Mouse (Mus musculus): ENCODE data around the gene Fam129b.
A peak's percentile ranks its signal among the peaks of the same experiment; 100 is the strongest.

Fam129b gene

GRCm38 (mm10) chr2:32859622-32860012 is 16.3 kb upstream of the Fam129b start:
- DNase-seq (ENCODE audit: low spot score in 2 of 2), result no peak

GRCm38 (mm10) chr2:32860799-32861198 is 15.1 kb upstream of the Fam129b start:
- DNase-seq (ENCODE audit: low spot score in 2 of 2), result no peak

GRCm38 (mm10) chr2:32863317-32863716 is 12.6 kb upstream of the Fam129b start:
- no peak for DNase-seq (ENCODE audit: low spot score in 2 of 2)

- no peak for DNase-seq (ENCODE audit: low spot score in 2 of 2)
Measured at GRCm38 (mm10) chr2:32864755-32865154, 11.2 kb upstream of the Fam129b start.

GRCm38 (mm10) chr2:32867354-32867753 is 8.6 kb upstream of the Fam129b start:
- no peak for DNase-seq (ENCODE audit: low spot score in 2 of 2)

- no peak for DNase-seq (ENCODE audit: low spot score in 2 of 2)
Measured at GRCm38 (mm10) chr2:32869721-32870274, 6.1 kb upstream of the Fam129b start.

- no peak for DNase-seq (ENCODE audit: low spot score in 2 of 2)
Measured at GRCm38 (mm10) chr2:32870275-32871100, 5.4 kb upstream of the Fam129b start.

GRCm38 (mm10) chr2:32874070-32874469 is 1.8 kb upstream of the Fam129b start:
- DNase-seq (ENCODE audit: low spot score in 2 of 2), result no peak

DNA sequence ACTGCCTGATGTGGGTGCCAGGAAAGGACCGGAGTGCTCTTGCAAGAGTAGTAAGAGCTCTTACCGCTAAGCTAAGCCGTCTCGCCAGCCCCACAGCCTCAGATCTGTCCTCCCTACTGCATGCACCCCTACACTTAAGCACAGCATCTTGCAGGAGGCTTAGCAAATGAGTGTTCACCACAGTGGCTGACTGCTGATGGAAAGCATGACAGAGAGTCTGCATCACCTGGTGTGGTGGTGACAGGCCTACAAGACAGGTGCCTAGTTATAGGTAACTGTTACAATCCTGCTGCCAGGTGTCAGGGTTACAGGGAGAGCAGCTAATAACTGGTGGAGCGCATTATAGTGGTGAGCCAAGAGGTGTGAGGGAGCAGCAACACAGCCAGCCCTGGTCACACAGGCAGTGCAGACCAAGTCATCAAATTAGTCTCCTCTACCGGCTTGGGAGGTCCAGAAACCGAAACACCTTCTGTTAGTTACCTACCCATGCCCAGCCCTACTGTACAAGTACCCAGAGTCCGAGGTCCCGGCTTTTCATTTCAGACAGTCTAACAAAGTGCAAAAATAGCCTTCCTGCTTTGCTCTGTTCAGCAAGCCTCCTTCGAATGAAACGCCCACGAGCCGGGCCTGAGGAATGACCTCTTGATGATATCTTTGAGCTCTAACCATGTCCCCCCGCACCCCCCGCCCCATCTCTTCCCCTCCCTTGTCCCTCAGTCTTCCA is 801 bp upstream of the Fam129b start:
- no peak for DNase-seq (ENCODE audit: low spot score in 2 of 2)

DNA sequence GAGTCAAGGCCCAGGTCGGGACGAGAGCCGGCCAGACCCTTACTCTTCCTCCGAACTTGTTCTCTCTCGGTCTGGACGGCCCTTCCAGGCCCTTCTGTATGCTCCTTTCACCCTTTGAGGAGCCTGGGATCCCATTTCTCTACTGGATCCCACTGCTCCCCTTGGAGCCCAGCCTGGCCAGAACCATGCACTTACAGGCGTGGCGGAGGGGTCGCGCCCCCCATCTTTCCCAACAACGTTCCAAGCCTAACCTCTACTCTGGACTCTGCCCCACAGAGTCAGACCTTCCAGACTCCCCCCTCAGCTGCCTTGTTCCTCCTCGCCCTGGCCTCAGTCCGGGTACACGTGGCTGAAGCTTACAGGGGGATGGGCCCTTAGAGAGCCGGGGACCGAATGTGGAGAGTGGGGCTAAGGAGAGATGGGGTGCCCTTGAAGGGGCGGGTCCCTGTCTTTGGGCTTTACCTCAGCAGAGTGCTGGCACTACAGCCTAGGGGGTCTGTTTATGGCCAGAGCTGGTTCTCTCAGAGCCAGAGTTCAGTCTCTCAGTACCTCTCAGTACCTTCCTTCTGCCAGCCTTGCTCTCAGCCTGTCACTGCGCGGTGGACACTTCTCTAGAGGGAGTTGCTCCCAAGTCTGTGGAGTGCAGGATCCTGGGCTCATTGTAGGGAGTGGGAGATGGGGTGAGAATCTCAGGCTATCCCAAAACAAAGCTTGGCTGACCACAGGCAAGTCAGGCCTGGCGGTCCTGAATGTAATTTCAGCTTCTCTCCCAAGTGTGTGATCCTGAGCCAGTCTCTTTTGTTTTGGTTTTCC is 782 bp downstream of the Fam129b start:
- DNase-seq (ENCODE audit: low spot score in 2 of 2), result no peak

- no peak for DNase-seq (ENCODE audit: low spot score in 2 of 2)
Measured at GRCm38 (mm10) chr2:32877303-32877702, 1.4 kb downstream of the Fam129b start.

- DNase-seq (ENCODE audit: low spot score in 2 of 2), result no peak
Measured at GRCm38 (mm10) chr2:32877761-32878393, 2.0 kb downstream of the Fam129b start.

DNA sequence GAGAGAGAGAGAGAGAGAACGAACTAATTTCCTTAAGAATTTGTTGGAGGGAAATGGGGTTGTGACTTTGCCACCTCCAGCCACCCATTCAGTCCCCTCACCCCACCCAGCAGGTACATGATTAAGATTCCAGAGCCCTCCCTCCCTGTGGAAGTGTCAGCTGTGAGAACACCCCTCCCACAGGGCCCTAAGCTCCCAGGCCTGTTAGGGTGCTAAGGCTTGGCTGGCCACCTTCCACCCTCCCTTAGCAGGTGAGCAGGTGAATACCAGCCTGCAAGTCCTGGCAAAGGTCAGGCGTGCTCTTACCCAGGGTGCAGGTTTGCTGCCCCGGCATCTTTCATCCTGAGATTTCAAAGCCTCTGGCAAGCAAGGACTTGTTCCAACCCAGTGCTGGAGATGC is 2.5 kb downstream of the Fam129b start:
- no peak for DNase-seq (ENCODE audit: low spot score in 2 of 2)

- DNase-seq (ENCODE audit: low spot score in 2 of 2), result no peak
Measured at GRCm38 (mm10) chr2:32879593-32879992, 3.7 kb downstream of the Fam129b start.

DNA sequence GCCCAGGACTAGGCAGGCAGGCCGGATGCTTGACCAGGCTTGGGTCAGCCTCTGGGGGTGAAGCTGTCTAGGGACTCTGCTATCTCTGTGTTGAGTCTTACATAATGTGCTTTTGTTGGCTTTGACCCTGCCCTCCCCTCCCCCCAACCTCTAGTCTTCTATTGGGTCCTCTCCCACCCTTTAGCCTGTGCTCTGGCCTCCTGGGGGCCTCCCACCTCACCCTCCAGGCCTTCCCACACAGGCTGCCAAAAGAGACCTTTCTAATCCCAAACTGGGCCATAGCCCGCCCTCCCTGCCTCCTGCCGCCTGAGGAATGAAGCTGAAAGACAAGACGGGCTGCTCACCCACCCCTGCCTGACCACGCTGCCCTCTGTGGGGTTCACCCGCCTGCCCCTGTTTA is 5.1 kb downstream of the Fam129b start:
- DNase-seq (ENCODE audit: low spot score in 2 of 2), result no peak

- peak in 1 of 2 experiments; percentile 53 for DNase-seq (ENCODE audit: low spot score in 2 of 2)
Measured at GRCm38 (mm10) chr2:32881723-32882122, 5.8 kb downstream of the Fam129b start.

DNA sequence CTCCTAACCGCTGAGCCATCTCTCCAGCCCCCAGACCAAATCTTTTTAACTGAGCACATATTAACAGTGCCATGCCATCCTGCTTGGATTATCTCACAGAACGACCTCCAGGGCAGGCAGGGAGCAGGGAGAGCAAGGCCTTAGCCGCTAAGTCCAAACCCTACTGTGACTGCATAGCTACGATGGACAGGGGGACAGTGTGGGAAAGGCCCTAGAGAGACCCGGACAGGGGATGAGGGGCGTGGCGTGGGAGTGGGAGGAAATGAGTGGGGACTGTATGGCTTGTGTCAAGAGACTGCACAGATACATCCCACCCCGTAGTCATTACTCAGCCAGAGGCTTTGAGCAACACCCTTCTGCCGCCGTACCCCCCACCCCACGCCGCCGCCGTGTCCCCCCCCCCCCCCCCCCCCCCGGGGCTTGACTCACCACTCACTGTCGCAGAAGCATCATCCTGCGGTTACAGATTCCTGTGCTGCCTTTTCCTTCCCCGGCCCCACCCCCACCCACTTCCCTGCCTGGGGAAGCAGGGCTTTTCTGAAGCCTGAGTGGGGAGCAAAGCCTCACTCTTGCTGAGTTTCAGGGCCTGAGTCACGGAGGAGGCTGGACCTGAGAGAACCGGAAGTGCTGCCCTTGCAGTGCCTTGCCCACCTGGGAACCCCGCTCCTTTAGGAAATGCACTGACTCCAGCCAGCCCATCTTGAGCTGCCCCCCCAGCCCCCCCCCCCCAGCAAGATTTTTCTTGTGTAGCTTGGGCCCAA is 6.5 kb downstream of the Fam129b start:
- no peak for DNase-seq (ENCODE audit: low spot score in 2 of 2)

- DNase-seq (ENCODE audit: low spot score in 2 of 2), result no peak
Measured at GRCm38 (mm10) chr2:32884745-32885144, 8.8 kb downstream of the Fam129b start.

- DNase-seq (ENCODE audit: low spot score in 2 of 2), result no peak
Measured at GRCm38 (mm10) chr2:32888029-32888428, 12.1 kb downstream of the Fam129b start.

DNA sequence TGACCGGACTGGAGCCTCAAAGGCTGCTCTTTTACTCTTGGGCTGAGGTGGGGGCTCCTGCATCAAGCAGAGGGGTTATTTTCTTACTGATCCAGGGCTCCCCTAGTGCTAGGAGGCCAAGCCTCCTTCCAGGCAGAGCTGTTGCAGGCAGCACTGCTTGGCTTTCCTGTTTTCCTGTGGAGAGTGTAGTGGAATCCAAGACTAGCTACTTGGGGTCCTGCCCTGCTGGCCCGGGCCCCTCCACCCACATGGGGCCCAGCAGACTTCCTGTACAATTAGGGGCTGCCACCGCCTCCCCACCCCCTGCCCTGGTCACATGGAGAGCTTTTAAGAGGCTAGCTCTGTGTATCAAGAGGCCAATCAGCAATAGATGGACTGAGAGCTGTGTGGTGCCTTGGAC is 12.6 kb downstream of the Fam129b start:
- DNase-seq (ENCODE audit: low spot score in 2 of 2), result no peak

- no peak for DNase-seq (ENCODE audit: low spot score in 2 of 2)
Measured at GRCm38 (mm10) chr2:32890280-32890679, 14.4 kb downstream of the Fam129b start.

Measured in spleen, postnatal 4 days (tissue).